Mouse (Mus musculus) thymus, postnatal 36 days (tissue): ENCODE results near the gene 1700003F12Rik.

ENCODE experiments used
- DNase-seq, 2 experiments: peaks; one replicate each; pipeline ENCODE4 v3.0.0; 2022; ENCODE audit warnings: mixed read lengths in 2 of 2

1700003F12Rik gene

GRCm38 (mm10) chr2:154580586-154580985 lies 33.7 kb downstream of the 1700003F12Rik start:
- no peak for DNase-seq

GRCm38 (mm10) chr2:154581421-154581820 lies 34.5 kb downstream of the 1700003F12Rik start:
- DNase-seq, result no peak

GRCm38 (mm10) chr2:154583906-154584872 lies 37.3 kb downstream of the 1700003F12Rik start:
- no peak for DNase-seq

GRCm38 (mm10) chr2:154584931-154585601 lies 38.2 kb downstream of the 1700003F12Rik start:
- DNase-seq, result no peak

GRCm38 (mm10) chr2:154586405-154586804 lies 39.5 kb downstream of the 1700003F12Rik start:
- peak; percentile 64 to 67 for DNase-seq

GRCm38 (mm10) chr2:154589051-154589450 lies 42.2 kb downstream of the 1700003F12Rik start:
- no peak for DNase-seq

GRCm38 (mm10) chr2:154591239-154591638 lies 44.4 kb downstream of the 1700003F12Rik start:
- DNase-seq, result no peak

GRCm38 (mm10) chr2:154593025-154593424 lies 46.1 kb downstream of the 1700003F12Rik start:
- peak; percentile 48 to 53 for DNase-seq

GRCm38 (mm10) chr2:154595775-154596174 lies 48.9 kb downstream of the 1700003F12Rik start:
- no peak for DNase-seq

GRCm38 (mm10) chr2:154597399-154597798 lies 50.5 kb downstream of the 1700003F12Rik start:
- DNase-seq, result no peak
